Comparison of ENCODE assay signal across 19 mouse cellular contexts in the genomic region with DNA sequence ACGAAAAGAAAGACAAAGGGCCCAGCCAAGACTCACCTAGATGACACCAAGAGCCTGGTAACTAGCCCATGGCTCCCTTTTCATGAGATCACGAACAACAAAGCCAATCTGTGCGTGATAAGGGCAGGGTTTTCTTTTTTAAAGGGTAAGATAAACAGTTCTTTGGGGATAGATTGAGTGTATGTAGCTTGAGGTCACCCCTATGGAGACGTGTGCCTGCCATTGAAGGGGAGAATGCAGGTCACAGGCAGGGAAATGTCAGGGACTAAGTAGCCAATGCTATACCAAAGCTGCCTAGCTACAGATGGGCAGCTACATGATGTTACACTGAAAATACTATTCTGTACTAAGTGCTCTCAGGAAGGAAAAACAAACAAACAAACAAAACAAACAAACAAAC.
DNase-seq lines count a peak whose midpoint lies in the region; ATAC-seq lines count a peak whose summit lies in the region.
"Had no signal": no experiment of that assay in that cellular context is flagged by ENCODE, and none has a peak within 500 bp of the region (broad histone marks: within the 10 kb centered on the region; RNA-seq: fewer than 3 reads in every experiment).

No protein-coding gene starts in this region.

- no peak overlapping the region for H3K4me3 ChIP-seq in heart, embryonic 12.5 days
- no peak overlapping the region for H3K4me3 ChIP-seq in midbrain, embryonic 10.5 days
- no peak overlapping the region for H3K4me3 ChIP-seq in midbrain, embryonic 16.5 days (ENCODE audit: low read depth, low read length)
- H3K4me3 ChIP-seq in intestine, embryonic 16.5 days (ENCODE audit: low read length): no peak overlapping the region
- H3K4me3 ChIP-seq: embryonic facial prominence, embryonic 13.5 days; forebrain, embryonic 15.5 days had no signal

- peaks cover 24% of the 10 kb centered on the region for H3K27me3 ChIP-seq in heart, embryonic 12.5 days (replicated peaks)
- H3K27me3 ChIP-seq in midbrain, embryonic 10.5 days (ENCODE audit: low read depth, poor library complexity, severe bottlenecking): no peaks in the 10 kb centered on the region
- no peaks in the 10 kb centered on the region for H3K27me3 ChIP-seq in midbrain, embryonic 16.5 days (ENCODE audit: control insufficient read depth, insufficient read depth, low read depth, low read length)
- H3K27me3 ChIP-seq in intestine, embryonic 16.5 days (replicated peaks; ENCODE audit: control insufficient read depth, insufficient read depth, low read length): no peaks in the 10 kb centered on the region
- H3K27me3 ChIP-seq: embryonic facial prominence, embryonic 13.5 days; forebrain, embryonic 15.5 days had no signal

- WGBS in heart, embryonic 12.5 days: 16% methylated on average over 4 of the region's 4 CpGs
- 85% methylated on average over 4 of the region's 4 CpGs for WGBS in midbrain, embryonic 10.5 days
- 80% methylated on average over 4 of the region's 4 CpGs for WGBS in midbrain, embryonic 16.5 days
- 64% methylated on average over 4 of the region's 4 CpGs for WGBS in intestine, embryonic 16.5 days

- H3K9ac ChIP-seq in heart, embryonic 12.5 days: no peak overlapping the region
- no peak overlapping the region for H3K9ac ChIP-seq in midbrain, embryonic 16.5 days (ENCODE audit: low read depth, low read length)
- H3K9ac ChIP-seq in intestine, embryonic 16.5 days (ENCODE audit: low read depth, low read length): no peak overlapping the region
- H3K9ac ChIP-seq: embryonic facial prominence, embryonic 13.5 days; forebrain, embryonic 15.5 days had no signal

- H3K27ac ChIP-seq in heart, embryonic 12.5 days (ENCODE audit: poor library complexity, severe bottlenecking): peak overlapping the region; percentile 75
- 0 out of 2 replicates have a peak overlapping the region, but pooled peaks have one; percentile 23 for H3K27ac ChIP-seq in midbrain, embryonic 10.5 days (replicated peaks)
- H3K27ac ChIP-seq in midbrain, embryonic 16.5 days (ENCODE audit: low read length): no peak overlapping the region
- H3K27ac ChIP-seq in intestine, embryonic 16.5 days (ENCODE audit: low read length): no peak overlapping the region
- H3K27ac ChIP-seq: embryonic facial prominence, embryonic 13.5 days; forebrain, embryonic 15.5 days; hindbrain, postnatal 0 days had no signal

- H3K4me1 ChIP-seq in heart, embryonic 12.5 days (replicated peaks): peaks cover 16% of the 10 kb centered on the region
- 0 out of 2 replicates have a peak, but pooled peaks cover 3% of the 10 kb centered on the region for H3K4me1 ChIP-seq in midbrain, embryonic 10.5 days
- H3K4me1 ChIP-seq in midbrain, embryonic 16.5 days (ENCODE audit: control insufficient read depth, insufficient read depth, low read length): peaks cover 3% of the 10 kb centered on the region
- peaks cover 6% of the 10 kb centered on the region; the same call in 1 of the 2 replicates for H3K4me1 ChIP-seq in intestine, embryonic 16.5 days (ENCODE audit: control insufficient read depth, insufficient read depth, low read length)

- ATAC-seq in heart, embryonic 12.5 days (ENCODE audit: insufficient number of reproducible peaks, low FRiP score): peak; percentile 20; the same call in 1 of the 2 replicates
- ATAC-seq in midbrain, embryonic 16.5 days: no peak
- peak; percentile 44 for ATAC-seq in intestine, embryonic 16.5 days
- peak; percentile 34; the same call in 1 of the 2 replicates for ATAC-seq in megakaryocyte-erythroid progenitor cell, adult 5-6 weeks (replicated peaks; ENCODE audit: low FRiP score, low TSS enrichment, poor library complexity, severe bottlenecking)
- ATAC-seq: forebrain, embryonic 15.5 days; hindbrain, postnatal 0 days had no signal

- H3K4me2 ChIP-seq in heart, embryonic 12.5 days: peak overlapping the region; percentile 10
- no peak overlapping the region for H3K4me2 ChIP-seq in midbrain, embryonic 16.5 days (ENCODE audit: low read length)
- H3K4me2 ChIP-seq in intestine, embryonic 16.5 days (ENCODE audit: low read depth, low read length): no peak overlapping the region
- H3K4me2 ChIP-seq: embryonic facial prominence, embryonic 13.5 days; forebrain, embryonic 15.5 days had no signal

- no peak for DNase-seq in heart, adult 9 months (ENCODE audit: low spot score in 2 of 2)
- DNase-seq in midbrain, embryonic 10.5 days (ENCODE audit: low spot score): no peak
- no peak for DNase-seq in frontal cortex, postnatal 14 days (ENCODE audit: low spot score in 2 of 2)
- DNase-seq: adrenal gland, postnatal 25 days; B cell, adult 2 months; cerebellum, adult 8-10 months; kidney, adult 8-10 months; kidney, postnatal 36 days; lung, postnatal 4 days; midbrain, embryonic 14.5 days; right cerebral cortex, adult 18-20 months; thymus, adult 18-20 months had no signal

- H3K36me3 ChIP-seq in heart, embryonic 12.5 days: no peaks in the 10 kb centered on the region
- 0 out of 2 replicates have a peak, but pooled peaks cover 3% of the 10 kb centered on the region for H3K36me3 ChIP-seq in midbrain, embryonic 10.5 days
- no peaks in the 10 kb centered on the region for H3K36me3 ChIP-seq in midbrain, embryonic 16.5 days (ENCODE audit: control insufficient read depth, insufficient read depth, low read length)
- 0 out of 2 replicates have a peak, but pooled peaks cover 3% of the 10 kb centered on the region for H3K36me3 ChIP-seq in intestine, embryonic 16.5 days (ENCODE audit: control insufficient read depth, insufficient read depth, low read length)
- H3K36me3 ChIP-seq: forebrain, embryonic 15.5 days had no signal

- no peaks in the 10 kb centered on the region; the same call in 1 of the 2 replicates for H3K9me3 ChIP-seq in heart, embryonic 12.5 days (replicated peaks)
- H3K9me3 ChIP-seq in midbrain, embryonic 10.5 days (replicated peaks): no peaks in the 10 kb centered on the region
- H3K9me3 ChIP-seq in midbrain, embryonic 16.5 days (replicated peaks; ENCODE audit: control insufficient read depth, low read length, poor library complexity, severe bottlenecking): no peaks in the 10 kb centered on the region
- no peaks in the 10 kb centered on the region for H3K9me3 ChIP-seq in intestine, embryonic 16.5 days (ENCODE audit: control insufficient read depth, low read length)
- H3K9me3 ChIP-seq: embryonic facial prominence, embryonic 13.5 days; forebrain, embryonic 15.5 days had no signal

Comparison
In these comparisons a context has a peak if more than half of its experiments do, and no peak if none do; other contexts are left out.
1. H3K27ac ChIP-seq: peak in heart, embryonic 12.5 days (single experiment) and midbrain, embryonic 10.5 days (single experiment); none in midbrain, embryonic 16.5 days (single experiment) and intestine, embryonic 16.5 days (single experiment).